Mouse (Mus musculus): ENCODE measurements around the gene Catsperg2. TPM values are rescaled to one million over a fixed set of nuclear protein-coding genes. Genes with fewer than 3 reads are reported as not detected.
"Not testable (repeated sequence)": the region's sequence is repeated elsewhere in the genome, so short reads cannot be mapped to it uniquely, and the experiment has no call there.

The Catsperg2 gene
- not detected in 2 replicates for total RNA-seq (2015)
- not detected in 2 replicates for total RNA-seq (2017)

DNA sequence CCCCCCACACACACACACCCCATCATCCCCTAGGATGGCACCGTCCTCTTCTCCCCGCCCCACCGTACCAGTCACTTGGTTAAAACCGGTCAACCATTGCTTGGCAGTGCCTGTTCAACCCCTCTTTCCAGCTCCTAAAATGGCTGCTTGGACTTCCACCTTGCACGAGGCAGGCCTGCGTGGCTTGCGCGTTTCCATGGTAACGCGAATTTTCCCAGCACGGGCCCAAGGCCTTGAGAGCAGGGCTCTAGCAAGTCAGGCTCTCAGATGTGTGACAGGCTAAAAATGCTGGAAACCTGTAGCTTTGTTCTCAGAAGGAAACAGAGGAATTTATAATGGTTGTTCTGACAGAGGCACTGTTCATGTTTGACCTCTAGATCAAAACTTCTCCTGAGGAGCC lies at the start of gene Catsperg2:
Catsperg2 (minus strand) TSS at position 173 of the 400 bp plus-strand sequence.
- not testable (repeated sequence) for ATAC-seq (ENCODE audit: poor library complexity, severe bottlenecking)

GRCm38 (mm10) chr7:29776568-29776967 lies 49.7 kb upstream of the Catsperg2 start:
- no peak for ATAC-seq (ENCODE audit: poor library complexity, severe bottlenecking)

DNA sequence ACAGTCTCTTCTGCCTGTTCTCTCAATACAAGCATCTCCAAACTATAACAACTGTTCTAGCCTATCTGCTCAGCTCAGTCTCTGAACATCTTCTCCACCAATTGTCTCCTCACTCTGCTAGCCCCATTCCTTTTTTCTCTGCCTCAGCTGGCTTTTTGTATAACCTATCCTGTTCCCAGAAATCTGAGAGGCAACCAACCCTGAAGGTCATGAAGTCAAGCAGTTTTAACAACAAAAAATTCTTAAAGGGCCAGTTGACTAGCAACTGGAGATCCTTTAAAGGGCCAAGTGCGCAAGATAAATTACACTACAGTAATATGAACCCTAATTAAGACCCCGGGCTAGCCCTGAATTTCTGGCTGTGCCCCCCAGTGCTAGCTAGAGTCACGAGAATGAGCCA lies 47.5 kb upstream of the Catsperg2 start:
- ATAC-seq (ENCODE audit: poor library complexity, severe bottlenecking) = no peak

GRCm38 (mm10) chr7:29773503-29773902 lies 46.7 kb upstream of the Catsperg2 start:
- ATAC-seq (ENCODE audit: poor library complexity, severe bottlenecking) = no peak

GRCm38 (mm10) chr7:29768980-29769379 lies 42.1 kb upstream of the Catsperg2 start:
- no peak for ATAC-seq (ENCODE audit: poor library complexity, severe bottlenecking)

- peak; percentile 95 for ATAC-seq (ENCODE audit: poor library complexity, severe bottlenecking)
These were observed 41.5 kb upstream of the Catsperg2 start, which contains the start of gene Zfp84 for GRCm38 (mm10) chr7:29768090-29768900. TSS of gene Zfp84 (plus strand) at chr7:29768552.

DNA sequence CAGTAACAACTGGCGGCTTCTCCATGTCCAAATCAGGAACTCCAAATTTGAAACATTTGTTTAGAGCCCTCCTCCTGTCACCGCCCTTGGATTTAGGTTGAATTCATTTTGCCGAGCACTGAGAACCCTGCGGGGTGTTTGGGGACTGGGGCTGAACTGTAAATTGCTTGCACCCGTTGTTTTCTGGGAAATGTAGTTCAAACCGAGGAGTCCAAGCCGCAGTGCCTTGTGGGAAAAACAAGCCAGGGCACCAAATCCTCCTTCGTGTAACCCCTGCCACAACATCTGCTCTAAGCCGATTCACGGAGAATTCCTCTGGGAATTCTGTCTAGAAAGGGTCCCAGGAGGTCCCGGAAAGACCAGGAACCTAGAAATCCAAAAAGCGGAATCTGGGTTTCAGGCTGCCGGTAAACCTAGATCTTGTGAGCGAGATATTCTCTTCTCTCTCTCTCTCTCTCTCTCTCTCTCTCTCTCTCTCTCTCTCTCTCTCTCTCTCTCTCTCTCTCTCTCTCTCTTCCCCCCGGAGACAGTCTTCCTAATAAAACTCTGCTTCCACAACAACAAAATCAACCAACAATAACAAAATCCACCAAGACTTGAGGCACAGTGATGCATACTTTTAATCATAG lies 40.3 kb upstream of the Catsperg2 start:
- peak; percentile 68 for ATAC-seq (ENCODE audit: poor library complexity, severe bottlenecking)

DNA sequence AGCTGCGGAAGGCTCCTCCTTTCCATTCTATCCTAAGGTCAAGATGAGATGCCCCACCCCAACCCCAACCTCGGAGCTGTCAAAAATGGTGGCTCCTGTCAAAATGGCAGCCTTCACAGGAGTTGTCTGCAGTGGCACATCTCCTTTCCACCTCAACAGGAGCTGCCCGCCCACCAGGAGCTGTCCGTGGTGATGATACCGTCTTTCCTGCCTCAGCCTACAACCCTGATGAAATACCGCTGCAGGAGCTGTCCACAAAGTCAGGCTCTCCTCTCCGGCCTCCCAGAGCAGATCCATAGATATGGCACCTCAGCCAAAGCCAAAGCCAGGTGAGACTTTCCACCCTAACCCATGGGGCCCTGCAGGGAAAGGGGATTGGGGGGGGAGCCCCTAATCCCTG lies 37.9 kb upstream of the Catsperg2 start:
- ATAC-seq (ENCODE audit: poor library complexity, severe bottlenecking) = no peak

DNA sequence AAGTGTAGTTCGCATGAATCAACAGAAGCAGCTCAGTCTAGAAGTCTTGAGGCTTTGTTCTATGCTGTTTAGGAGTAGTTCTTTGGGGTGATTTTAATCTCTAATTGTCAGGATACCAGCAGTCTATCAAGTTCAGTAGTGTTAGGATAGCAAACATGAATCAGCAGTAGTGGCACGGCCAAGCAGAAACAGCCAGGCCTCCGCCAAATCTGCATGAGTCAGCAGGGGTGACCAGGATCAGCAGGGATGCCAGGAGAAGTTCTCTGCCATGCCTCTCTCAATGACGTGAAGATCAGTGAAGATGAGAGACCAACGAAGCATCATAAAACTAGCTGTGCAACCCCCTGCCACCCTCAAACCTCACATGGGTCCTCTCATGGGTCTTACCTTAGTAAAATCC lies 33.6 kb upstream of the Catsperg2 start:
- no peak for ATAC-seq (ENCODE audit: poor library complexity, severe bottlenecking)

DNA sequence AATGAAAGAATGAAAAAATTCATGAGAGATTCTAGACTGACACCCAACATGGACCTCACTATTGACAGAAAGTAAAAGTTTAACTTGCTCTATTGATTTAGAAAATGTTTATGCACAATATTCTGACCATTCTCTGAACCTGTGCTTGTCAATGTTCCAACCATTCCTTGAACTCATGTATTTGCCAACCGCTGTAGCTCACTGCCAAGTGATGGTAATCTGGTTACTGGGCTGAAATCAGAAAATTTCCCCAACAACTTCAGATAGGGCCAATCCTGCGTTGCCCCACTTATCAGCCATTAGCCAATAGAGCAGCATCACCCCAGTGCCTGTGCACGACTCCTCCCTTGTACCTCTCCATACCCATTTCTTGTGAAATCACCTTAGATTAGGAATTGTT lies 15.4 kb upstream of the Catsperg2 start:
- ATAC-seq (ENCODE audit: poor library complexity, severe bottlenecking) = no peak

- ATAC-seq (ENCODE audit: poor library complexity, severe bottlenecking) = no peak
These were observed 1.2 kb upstream of the Catsperg2 start for GRCm38 (mm10) chr7:29728055-29728454.

- ATAC-seq (ENCODE audit: poor library complexity, severe bottlenecking) = peak; percentile 30; the same call in 1 of the 2 replicates
These were observed 1.2 kb downstream of the Catsperg2 start for GRCm38 (mm10) chr7:29725461-29726142.

DNA sequence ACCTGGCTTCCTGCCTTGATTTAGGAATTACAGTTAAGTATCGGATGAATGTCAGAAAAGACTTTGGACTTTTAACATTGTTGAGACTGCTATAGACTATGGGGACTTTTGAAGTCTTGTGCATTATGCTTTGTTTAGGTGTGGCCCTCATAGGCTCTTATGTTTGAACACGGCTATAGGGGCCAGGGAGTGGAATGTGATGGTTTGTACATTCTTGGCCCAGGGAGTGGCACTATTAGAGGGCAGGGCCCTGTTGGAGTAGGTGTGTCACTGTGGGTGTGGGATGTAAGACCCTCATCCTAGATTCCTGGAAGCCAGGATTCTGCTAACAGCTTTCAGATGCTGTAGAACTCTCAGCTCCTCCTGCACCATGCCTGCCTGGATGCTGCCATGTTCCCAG lies 17.9 kb downstream of the Catsperg2 start:
- not testable (repeated sequence) for ATAC-seq (ENCODE audit: poor library complexity, severe bottlenecking)

DNA sequence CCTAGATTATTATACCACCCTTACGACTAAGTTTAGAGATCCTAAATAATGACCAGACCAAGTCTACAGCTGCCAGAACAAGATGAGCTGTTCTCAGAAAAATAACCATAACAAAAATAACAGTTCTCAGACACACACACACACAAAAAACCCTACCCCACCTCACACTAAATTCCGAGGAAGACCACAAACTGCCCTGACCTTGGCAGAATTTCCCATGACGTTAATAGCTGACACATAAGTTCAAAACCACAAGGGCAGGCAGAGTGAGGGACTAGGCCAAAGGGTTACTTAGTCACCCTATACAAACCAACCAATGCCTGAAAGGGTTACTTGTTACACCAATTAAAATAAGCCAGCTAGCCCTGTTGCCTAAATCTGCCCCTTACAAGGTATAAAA lies 31.6 kb downstream of the Catsperg2 start:
- ATAC-seq (ENCODE audit: poor library complexity, severe bottlenecking) = not testable (repeated sequence)

- ATAC-seq (ENCODE audit: poor library complexity, severe bottlenecking) = no peak
These were observed 45.0 kb downstream of the Catsperg2 start for GRCm38 (mm10) chr7:29681868-29682267.

Other genes starting within 250 kb of the Catsperg2 start
- 23.3 and 30.2 TPM in 2 replicates for gene Sipa1l3, start 208.4 kb downstream of the Catsperg2 start, total RNA-seq (2015)
- gene Sipa1l3, start 208.4 kb downstream of the Catsperg2 start, total RNA-seq (2017) = 6.8 and 11.8 TPM in 2 replicates
- 9.6 and 14.7 TPM in 2 replicates for gene Zfp84, start 41.5 kb upstream of the Catsperg2 start, total RNA-seq (2015)
- 12.3 and 15.7 TPM in 2 replicates for gene Zfp84, start 41.5 kb upstream of the Catsperg2 start, total RNA-seq (2017)
- gene Zfp30, start 57.0 kb upstream of the Catsperg2 start, total RNA-seq (2015) = 0.25 TPM in 1 of 2 replicates, not detected in the other
- gene Zfp30, start 57.0 kb upstream of the Catsperg2 start, total RNA-seq (2017) = not detected in 2 replicates
- 4.8 and 5.6 TPM in 2 replicates for gene Zfp790, start 89.1 kb upstream of the Catsperg2 start, total RNA-seq (2015)
- 9.0 and 9.1 TPM in 2 replicates for gene Zfp790, start 89.1 kb upstream of the Catsperg2 start, total RNA-seq (2017)
- 1.2 and 1.3 TPM in 2 replicates for gene Zfp940, start 126.6 kb upstream of the Catsperg2 start, total RNA-seq (2015)
- gene Zfp940, start 126.6 kb upstream of the Catsperg2 start, total RNA-seq (2017) = 1.2 and 1.4 TPM in 2 replicates
- 2.0 and 2.2 TPM in 2 replicates for gene Zfp420, start 132.9 kb upstream of the Catsperg2 start, total RNA-seq (2015)
- 1.7 and 3.1 TPM in 2 replicates for gene Zfp420, start 132.9 kb upstream of the Catsperg2 start, total RNA-seq (2017)
- gene Zfp27, start 179.5 kb upstream of the Catsperg2 start, total RNA-seq (2015) = 2.0 and 3.1 TPM in 2 replicates
- 4.3 and 4.8 TPM in 2 replicates for gene Zfp27, start 179.5 kb upstream of the Catsperg2 start, total RNA-seq (2017)
- 1.5 and 1.7 TPM in 2 replicates for gene Zfp383, start 181.2 kb upstream of the Catsperg2 start, total RNA-seq (2015)
- 0.37 and 2.0 TPM in 2 replicates for gene Zfp383, start 181.2 kb upstream of the Catsperg2 start, total RNA-seq (2017)
- 6.7 and 6.9 TPM in 2 replicates for gene Zfp74, start 227.1 kb upstream of the Catsperg2 start, total RNA-seq (2015)
- gene Zfp74, start 227.1 kb upstream of the Catsperg2 start, total RNA-seq (2017) = 2.9 and 3.5 TPM in 2 replicates

Measured in megakaryocyte, adult 5-6 weeks (primary cell).